Mouse (Mus musculus) lung, embryonic 14.5 days (tissue): ENCODE data around the gene Rela. TPM values are rescaled to one million over a fixed set of nuclear protein-coding genes. Genes with fewer than 3 reads are reported as not detected.

Experiments used
- ATAC-seq: fragments of 200-750 bp; cut with Nextera tagmentation; 2 replicates; pipeline ENCODE4 v1.8.0; 2017; ENCODE audit warnings: mild to moderate bottlenecking, moderate TSS enrichment, moderate library complexity; ENCODE audit not compliant: insufficient read depth
- DNase-seq: peaks from one replicate; pipeline ENCODE4 v3.0.0-alpha.2; 2015
- H3K27ac ChIP-seq: fragments of 300-500 bp; sonication (generic); 2 replicates; pipeline ENCODE4 v1.5.1; 2014; ENCODE audit warnings: low read depth, mild to moderate bottlenecking, moderate library complexity
- H3K27me3 ChIP-seq: fragments of 300-500 bp; sonication (generic); 2 replicates; pipeline ENCODE4 v1.6.1; 2014; ENCODE audit warnings: low read length, control low read depth; ENCODE audit not compliant: insufficient read depth
- H3K36me3 ChIP-seq: fragments of 300-500 bp; sonication (generic); 2 replicates; pipeline ENCODE4 v1.6.1; 2014; ENCODE audit warnings: control low read depth; ENCODE audit not compliant: insufficient read depth
- H3K4me1 ChIP-seq: fragments of 300-500 bp; sonication (generic); 2 replicates; pipeline ENCODE4 v1.6.1; 2014; ENCODE audit warnings: antibody characterized with exemption, control low read depth; ENCODE audit not compliant: insufficient read depth
- H3K4me2 ChIP-seq: fragments of 300-500 bp; sonication (generic); 2 replicates; pipeline ENCODE4 v1.6.1; 2014; ENCODE audit warnings: mild to moderate bottlenecking
- H3K4me3 ChIP-seq: fragments of 300-500 bp; sonication (generic); 2 replicates; pipeline ENCODE4 v1.5.1; 2014; ENCODE audit warnings: low read depth, low read length
- H3K9ac ChIP-seq: fragments of 300-500 bp; sonication (generic); 2 replicates; pipeline ENCODE4 v1.6.1; 2014
- H3K9me3 ChIP-seq: fragments of 300-500 bp; sonication (generic); 2 replicates; pipeline ENCODE4 v1.6.1; 2016; ENCODE audit warnings: low read depth, low read length, control low read depth
- CTCF ChIP-seq: IDR thresholded peaks from 2 replicates; pipeline ENCODE4 v1.5.1; 2016; ENCODE audit warnings: antibody characterized with exemption, low read depth
- WGBS: fragments of 180-500 bp; shearing (Covaris S2); extraction: QIAGEN DNeasy Blood & Tissue Kit; methylation state at CpG from one replicate; pipeline ENCODE4 v1.1.7; 2014; 5-methylcytosine and 5-hydroxymethylcytosine counted together
- polyA plus RNA-seq: library from polyadenylated mRNA; unstranded; fragments of >200 nt; fragmentation: Nextera tagmentation; extraction: Ambion mirVana; gene quantifications from 2 replicates; pipeline ENCODE4 v1.2.1, GENCODE M21; 2014

Rela gene
- polyA plus RNA-seq, 1 experiment from 2014 or later = 52.3 TPM

- peaks cover 62% of the 10 kb centered on the region for H3K36me3 ChIP-seq
- H3K4me2 ChIP-seq = no peak overlapping the region
- no peak overlapping the region for H3K27ac ChIP-seq
- ATAC-seq (no peak), DNase-seq (no peak)
- 91% methylated on average over 7 of the region's 7 CpGs for WGBS
- TF ChIP-seq CTCF = no peak
- H3K27me3 ChIP-seq = no peaks in the 10 kb centered on the region
- H3K4me1 ChIP-seq = peaks cover 17% of the 10 kb centered on the region; the same call in 1 of the 2 replicates
- no peak overlapping the region for H3K9ac ChIP-seq
- no peak overlapping the region for H3K4me3 ChIP-seq
- H3K9me3 ChIP-seq = no peaks in the 10 kb centered on the region
Observed at GRCm38 (mm10) chr19:5605126-5605525, 32.2 kb upstream of the Rela start.

GRCm38 (mm10) chr19:5606196-5606595 lies 31.1 kb upstream of the Rela start:
- no peak for ATAC-seq
- Histone ChIP-seq H3K9me3 (no peaks in the 10 kb centered on the region), H3K9ac (no peak overlapping the region), H3K4me3 (no peak overlapping the region), H3K4me1 (peaks cover 17% of the 10 kb centered on the region; the same call in 1 of the 2 replicates), H3K4me2 (no peak overlapping the region), H3K36me3 (peaks cover 62% of the 10 kb centered on the region), H3K27me3 (no peaks in the 10 kb centered on the region), H3K27ac (no peak overlapping the region)
- WGBS = 82% methylated on average over 8 of the region's 8 CpGs
- DNase-seq = no peak
- peak; percentile 7; the same call in 1 of the 2 replicates for TF ChIP-seq CTCF

- ATAC-seq (no peak), DNase-seq (no peak)
- TF ChIP-seq CTCF = no peak
- H3K9ac ChIP-seq = no peak overlapping the region
- no peak overlapping the region; the same call in 1 of the 2 replicates for H3K4me2 ChIP-seq
- 94% methylated on average over 26 of the region's 26 CpGs for WGBS
- H3K27me3 ChIP-seq = no peaks in the 10 kb centered on the region
- H3K36me3 ChIP-seq = peaks cover 61% of the 10 kb centered on the region
- H3K27ac ChIP-seq = no peak overlapping the region
- no peak overlapping the region for H3K4me3 ChIP-seq
- no peaks in the 10 kb centered on the region for H3K9me3 ChIP-seq
- peaks cover 12% of the 10 kb centered on the region; the same call in 1 of the 2 replicates for H3K4me1 ChIP-seq
Observed at GRCm38 (mm10) chr19:5607705-5608410, 29.4 kb upstream of the Rela start.

GRCm38 (mm10) chr19:5608707-5609106 lies 28.6 kb upstream of the Rela start:
- no peaks in the 10 kb centered on the region for H3K9me3 ChIP-seq
- TF ChIP-seq CTCF = no peak
- peaks cover 52% of the 10 kb centered on the region for H3K36me3 ChIP-seq
- H3K4me3 ChIP-seq = peak overlapping the region; percentile 68
- peaks cover 6% of the 10 kb centered on the region; the same call in 1 of the 2 replicates for H3K4me1 ChIP-seq
- WGBS = 96% methylated on average over 13 of the region's 13 CpGs
- no peaks in the 10 kb centered on the region for H3K27me3 ChIP-seq
- 0 out of 2 replicates have a peak overlapping the region, but pooled peaks have one; percentile 11 for H3K9ac ChIP-seq
- H3K4me2 ChIP-seq = peak overlapping the region; percentile 66
- no peak overlapping the region for H3K27ac ChIP-seq
- ATAC-seq (no peak), DNase-seq (no peak)

GRCm38 (mm10) chr19:5609171-5609546 lies 28.1 kb upstream of the Rela start:
- no peaks in the 10 kb centered on the region for H3K27me3 ChIP-seq
- peaks cover 6% of the 10 kb centered on the region; the same call in 1 of the 2 replicates for H3K4me1 ChIP-seq
- peak overlapping the region; percentile 66 for H3K4me2 ChIP-seq
- ATAC-seq = no peak
- TF ChIP-seq CTCF = no peak
- H3K9ac ChIP-seq = peak overlapping the region; percentile 79
- peak overlapping the region; percentile 68 for H3K4me3 ChIP-seq
- peak overlapping the region; percentile 99 for H3K27ac ChIP-seq
- no peak for DNase-seq
- peaks cover 48% of the 10 kb centered on the region for H3K36me3 ChIP-seq
- WGBS = 49% methylated on average over 10 of the region's 10 CpGs
- no peaks in the 10 kb centered on the region for H3K9me3 ChIP-seq

GRCm38 (mm10) chr19:5609547-5610404 lies 27.5 kb upstream of the Rela start, which contains the start of gene Kat5:
Kat5 (minus strand) TSS chr19:5610237.
- H3K27me3 ChIP-seq = no peaks in the 10 kb centered on the region
- peak within 1 kb of the TSS; percentile 66 for H3K4me2 ChIP-seq
- H3K4me1 ChIP-seq = peaks cover 6% of the 10 kb centered on the region; the same call in 1 of the 2 replicates
- peak; percentile 95 for ATAC-seq
- H3K9me3 ChIP-seq = no peaks in the 10 kb centered on the region
- peak within 1 kb of the TSS; percentile 79 for H3K9ac ChIP-seq
- peaks cover 42% of the 10 kb centered on the region for H3K36me3 ChIP-seq
- H3K4me3 ChIP-seq = peak within 1 kb of the TSS; percentile 68
- WGBS = 1% methylated on average over 55 of the region's 55 CpGs
- DNase-seq = peak; percentile 94
- peak; percentile 13; the same call in 1 of the 2 replicates for TF ChIP-seq CTCF
- H3K27ac ChIP-seq = peak within 1 kb of the TSS; percentile 99

- no peak for DNase-seq
- Histone ChIP-seq H3K27ac (no peak overlapping the region), H3K9me3 (no peaks in the 10 kb centered on the region), H3K9ac (no peak overlapping the region), H3K4me1 (peaks cover 6% of the 10 kb centered on the region; the same call in 1 of the 2 replicates), H3K27me3 (no peaks in the 10 kb centered on the region), H3K4me3 (no peak overlapping the region), H3K36me3 (peaks cover 20% of the 10 kb centered on the region), H3K4me2 (no peak overlapping the region)
- 81% methylated on average over 1 of the region's 1 CpGs for WGBS
- no peak for TF ChIP-seq CTCF
- no peak for ATAC-seq
Observed at GRCm38 (mm10) chr19:5611973-5612372, 25.3 kb upstream of the Rela start.
